Mouse (Mus musculus) layer of hippocampus, adult 18-20 months (tissue): ENCODE measurements around the gene Sept8. TPM values are rescaled to one million over a fixed set of nuclear protein-coding genes. Genes with fewer than 3 reads are reported as not detected.
"Not testable (repeated sequence)": the region's sequence is repeated elsewhere in the genome, so short reads cannot be mapped to it uniquely, and the experiment has no call there.

ENCODE experiments used
- DNase-seq, 2 experiments: peaks; one replicate each; pipeline ENCODE4 v3.0.0; 2022; ENCODE audit warnings: low spot score in 2 of 2
- total RNA-seq, 2 experiments: library from RNA; stranded (reverse); gene quantifications; 2 replicates each; pipeline ENCODE4 v1.2.3; 2021

The Sept8 gene
- total RNA-seq, 2 experiments from 2014 or later: 262 to 269 TPM

DNA sequence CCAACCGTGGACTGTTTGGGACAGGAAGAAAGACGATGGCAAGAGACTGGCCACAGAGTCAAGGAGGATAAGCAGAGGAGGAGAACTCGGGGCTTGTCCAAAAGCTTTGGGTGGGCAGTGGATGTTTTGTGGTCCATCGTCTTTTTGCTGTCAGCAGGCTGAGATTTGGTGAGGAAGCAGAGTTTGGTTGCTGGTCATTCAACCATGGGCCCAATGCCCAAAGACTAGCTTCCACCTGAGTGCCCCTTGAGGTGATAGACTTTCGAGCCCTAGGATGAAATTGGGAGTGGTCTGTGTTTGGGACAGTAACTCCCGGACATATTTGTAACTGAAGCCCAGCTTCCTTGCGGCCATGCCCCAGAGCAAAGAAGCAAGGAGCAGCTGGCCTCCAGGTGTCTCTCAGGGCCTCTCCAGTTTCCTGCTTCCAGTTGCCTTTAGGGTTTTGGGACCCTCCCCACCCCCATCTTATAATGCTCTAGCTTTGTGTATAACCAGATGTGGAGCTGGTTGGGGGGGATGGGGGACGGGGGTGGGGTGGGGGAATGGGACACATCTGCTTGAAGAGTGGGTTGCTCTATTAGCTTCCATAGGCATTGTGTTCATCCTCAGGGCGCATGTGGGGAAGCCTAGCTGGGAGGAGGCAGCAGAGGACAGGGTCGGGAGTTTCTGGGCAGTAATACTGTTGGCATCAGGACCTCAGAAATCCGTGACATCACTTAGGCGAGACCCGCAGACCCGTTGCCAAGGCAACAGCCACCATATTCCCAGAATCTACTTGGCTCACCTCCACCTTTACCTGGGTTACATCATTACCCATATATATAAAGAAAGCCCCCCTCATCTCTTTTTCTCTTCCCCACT lies 4.7 kb downstream of the Sept8 start:
- no peak for DNase-seq

DNA sequence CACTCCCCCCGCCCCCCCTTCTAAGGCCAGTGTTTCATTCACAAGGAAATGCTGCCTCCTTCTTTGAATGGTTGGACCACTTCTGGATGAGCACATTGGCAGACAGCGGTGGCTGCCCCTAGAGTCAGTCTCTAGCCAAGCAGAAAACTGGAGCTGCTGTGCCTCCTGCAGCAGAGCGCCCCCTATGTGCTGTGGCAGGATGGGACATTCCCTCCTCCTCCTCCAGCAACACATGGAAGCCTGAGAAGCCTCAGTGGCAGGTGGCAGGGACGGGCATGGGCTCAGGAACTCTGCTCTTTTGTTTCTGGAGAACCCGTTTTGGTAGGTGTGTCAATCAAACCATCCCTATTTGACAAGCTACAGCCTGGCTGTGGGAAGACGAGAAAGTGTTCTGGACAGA lies 5.8 kb downstream of the Sept8 start:
- DNase-seq: no peak

DNA sequence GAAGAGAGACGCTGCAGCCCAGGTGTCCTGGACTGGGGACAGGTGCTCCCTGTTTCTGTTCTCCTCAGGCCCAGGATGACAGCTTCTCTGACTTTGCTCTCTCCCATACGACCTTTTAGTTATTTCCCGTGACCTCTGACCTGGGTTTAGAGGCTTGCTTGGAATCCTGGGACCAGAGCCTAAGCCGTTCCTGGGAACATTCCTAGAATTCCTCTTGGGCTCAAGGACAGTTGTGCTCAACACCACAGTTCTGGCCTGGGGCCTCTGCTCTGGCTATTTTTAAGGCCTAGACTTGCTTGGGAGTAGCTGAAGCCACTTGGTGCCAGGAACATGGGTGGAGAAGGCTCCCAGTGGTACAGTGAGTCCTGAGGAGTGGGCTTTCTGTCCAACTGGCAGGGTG lies 6.4 kb downstream of the Sept8 start:
- DNase-seq: no peak

DNA sequence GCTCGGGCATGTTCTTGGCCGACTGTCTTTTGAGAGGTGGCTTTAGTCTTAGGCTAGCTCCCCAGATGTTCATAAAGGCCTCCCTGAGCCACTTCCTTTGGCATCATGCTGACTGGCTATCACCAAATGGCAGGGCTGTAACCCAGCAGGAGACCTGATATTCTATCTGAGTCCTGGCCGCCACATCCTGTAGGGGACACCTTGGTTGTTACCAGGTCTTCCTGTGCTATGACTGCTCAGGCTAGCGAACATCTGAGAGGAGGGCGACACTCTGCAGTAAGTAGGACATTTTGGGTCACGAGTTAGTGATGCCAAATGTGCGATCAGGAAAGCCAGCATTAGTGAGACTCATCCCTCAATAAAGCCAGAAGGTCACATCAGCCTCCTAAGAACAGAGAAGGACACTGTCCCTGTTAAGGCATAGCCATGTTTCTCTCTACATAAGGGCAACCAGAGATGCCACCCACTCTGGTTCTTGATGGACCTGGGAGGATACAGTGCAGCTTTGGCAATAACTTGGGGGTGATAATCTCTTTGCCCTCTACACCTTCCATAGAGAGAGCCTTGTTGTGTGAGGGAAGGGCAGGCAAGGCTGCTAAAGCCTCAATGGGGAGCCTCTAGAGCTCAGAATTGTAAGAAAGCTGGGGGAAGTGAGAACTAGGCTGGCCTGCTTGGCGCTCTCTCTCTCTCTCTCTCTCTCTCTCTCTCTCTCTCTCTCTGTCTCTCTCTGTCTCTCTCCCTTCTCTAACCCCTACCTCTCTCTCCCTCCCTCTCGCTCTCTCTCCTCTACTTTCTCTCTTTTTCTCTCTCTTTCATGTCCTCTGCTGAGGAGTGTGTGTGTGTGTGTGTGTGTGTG lies 9.6 kb downstream of the Sept8 start:
- DNase-seq: no peak

DNA sequence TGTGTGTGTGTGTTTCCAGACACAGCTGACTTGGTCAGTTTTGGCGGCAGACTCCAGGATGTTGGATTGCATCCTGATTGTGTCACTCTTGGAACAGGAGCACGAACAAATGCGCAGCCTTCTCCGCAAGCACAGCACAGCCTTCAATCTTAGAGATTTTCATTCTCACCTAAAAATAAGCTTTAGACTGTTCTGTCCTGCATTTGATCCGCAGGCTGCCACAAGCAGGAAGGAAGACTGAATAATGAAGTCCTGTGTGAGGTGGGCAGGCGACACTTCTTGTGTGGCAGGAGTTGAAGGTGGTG lies 10.1 kb downstream of the Sept8 start:
- peak in 1 of 2 experiments; percentile 65 for DNase-seq

DNA sequence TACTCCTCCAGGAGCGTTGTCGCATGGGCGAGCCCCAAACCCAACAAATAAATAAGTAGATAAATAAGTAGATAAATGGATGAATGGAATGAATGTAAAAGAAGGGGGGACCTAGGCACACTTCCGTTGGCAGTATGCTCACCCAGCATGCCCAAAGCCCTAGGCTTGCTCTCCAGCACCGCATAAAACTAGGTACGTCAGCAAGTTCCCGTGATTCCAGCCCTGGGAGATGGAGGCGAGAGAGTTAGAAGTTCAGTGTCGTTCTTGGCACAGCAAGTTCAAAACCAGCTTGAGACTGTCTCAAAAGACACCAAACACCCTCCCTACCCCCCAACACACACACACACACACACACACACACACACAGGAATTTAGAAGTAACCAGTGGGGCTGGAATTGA lies 10.9 kb downstream of the Sept8 start:
- peak in 1 of 2 experiments; percentile 1 for DNase-seq

DNA sequence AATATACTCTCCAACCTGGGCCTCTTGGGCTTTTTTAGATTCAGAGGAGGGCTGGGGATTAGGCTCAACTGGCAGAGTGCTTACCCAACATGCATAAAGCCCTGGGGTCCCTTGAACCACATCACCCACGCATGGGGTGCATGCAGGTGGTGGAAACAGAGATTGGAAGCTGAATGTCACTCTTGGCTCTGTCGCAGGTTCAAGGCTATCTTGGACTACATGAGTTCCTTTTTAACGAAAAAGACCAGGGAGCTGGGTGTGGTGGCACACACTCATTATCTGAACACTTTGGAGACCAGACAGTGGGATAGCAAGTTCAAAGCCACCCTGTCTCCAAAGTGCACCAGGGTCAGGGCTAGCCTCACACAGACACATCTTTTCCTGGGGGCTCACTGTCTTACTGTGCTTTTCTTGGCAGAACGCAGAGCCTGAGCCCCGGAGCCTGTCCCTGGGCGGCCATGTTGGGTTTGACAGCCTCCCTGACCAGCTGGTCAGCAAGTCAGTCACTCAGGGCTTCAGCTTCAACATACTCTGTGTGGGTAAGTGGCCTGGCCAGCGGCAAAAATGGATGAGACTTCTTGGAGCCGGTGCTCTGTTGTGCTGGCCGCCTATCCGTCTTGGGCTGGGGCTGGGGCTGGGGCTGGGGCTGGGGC lies 12.6 kb downstream of the Sept8 start:
- no peak for DNase-seq

DNA sequence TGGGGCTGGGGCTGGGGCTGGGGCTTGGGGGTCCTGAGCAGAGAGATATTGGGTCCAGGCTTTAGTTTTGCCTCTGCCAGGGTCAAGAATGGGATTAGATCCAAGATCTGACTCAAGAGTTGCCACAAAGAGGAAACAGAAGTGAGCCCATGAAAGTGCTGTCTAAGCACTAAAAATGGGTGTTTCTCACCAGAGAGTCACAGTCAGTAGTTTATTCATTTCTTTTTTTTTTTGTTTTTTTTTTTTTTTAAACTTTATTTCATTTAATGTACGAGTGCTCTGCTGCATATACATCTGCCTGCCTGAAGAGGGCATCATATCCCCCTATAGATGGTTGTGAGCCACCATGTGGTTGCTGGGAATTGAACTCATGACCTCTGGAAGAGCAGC lies 13.2 kb downstream of the Sept8 start:
- no peak for DNase-seq

DNA sequence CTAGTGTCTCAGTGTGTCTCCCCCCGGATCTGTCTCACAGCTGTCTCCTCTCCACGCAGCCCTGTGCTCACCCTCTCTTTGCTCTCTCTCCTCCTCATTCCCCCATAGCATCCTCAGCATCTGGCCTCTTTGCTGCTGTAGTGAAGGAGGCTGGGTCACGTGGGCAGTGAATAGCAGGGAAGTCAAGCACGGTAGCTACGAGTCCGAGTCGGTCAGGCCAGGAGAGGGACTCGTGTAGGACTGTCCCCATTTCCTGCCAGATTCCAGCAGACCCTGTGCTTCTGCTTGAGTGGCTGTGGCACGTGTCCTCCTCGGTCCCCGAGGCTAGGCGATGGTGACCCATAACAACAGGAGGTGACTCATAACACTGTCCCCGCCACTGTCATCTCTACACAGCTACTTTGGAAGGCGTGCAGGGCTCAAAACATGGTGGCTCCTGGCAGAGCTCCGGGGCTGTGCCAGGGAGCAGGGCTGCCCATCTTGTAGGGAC lies 20.0 kb downstream of the Sept8 start:
- no peak for DNase-seq

DNA sequence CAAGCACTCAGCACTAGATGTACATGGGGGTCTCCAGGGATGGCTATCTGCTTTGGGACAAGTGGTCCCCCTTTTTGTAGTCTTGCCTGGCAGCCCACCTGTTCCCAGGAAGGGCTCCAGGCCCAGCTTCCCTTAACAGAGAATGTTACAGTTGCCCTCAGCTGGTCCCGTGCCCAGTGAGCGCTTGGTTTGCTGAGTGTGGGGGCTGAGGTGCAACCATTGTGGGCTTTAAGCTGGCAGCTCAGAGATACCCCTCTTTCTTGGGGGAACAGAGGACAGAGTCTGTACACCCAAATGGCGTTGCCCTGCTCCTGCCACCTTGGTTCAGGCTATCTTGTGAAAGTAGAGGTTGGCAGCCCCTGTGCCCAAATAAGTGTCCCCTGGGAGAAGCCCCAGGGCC lies 21.3 kb downstream of the Sept8 start:
- no peak for DNase-seq

DNA sequence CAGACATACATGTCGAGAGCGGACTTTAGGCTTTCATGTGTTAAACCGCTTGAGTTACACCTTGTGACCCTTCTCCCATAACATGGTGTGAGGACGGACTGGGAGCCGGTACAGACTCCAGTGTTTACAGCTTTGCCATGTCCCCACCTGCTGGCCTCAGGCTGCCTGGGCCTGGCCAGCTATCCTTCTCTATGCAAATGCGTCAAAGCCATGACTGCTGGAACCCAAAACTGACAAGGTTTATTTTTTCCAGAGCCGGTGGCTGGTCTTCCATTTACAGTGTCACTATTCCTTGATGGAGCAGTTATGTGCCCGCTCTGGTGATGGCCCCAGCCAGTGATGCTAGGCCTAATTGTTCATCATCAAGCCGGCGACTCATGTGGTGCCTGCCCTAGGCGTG lies 22.2 kb downstream of the Sept8 start:
- DNase-seq: no peak

DNA sequence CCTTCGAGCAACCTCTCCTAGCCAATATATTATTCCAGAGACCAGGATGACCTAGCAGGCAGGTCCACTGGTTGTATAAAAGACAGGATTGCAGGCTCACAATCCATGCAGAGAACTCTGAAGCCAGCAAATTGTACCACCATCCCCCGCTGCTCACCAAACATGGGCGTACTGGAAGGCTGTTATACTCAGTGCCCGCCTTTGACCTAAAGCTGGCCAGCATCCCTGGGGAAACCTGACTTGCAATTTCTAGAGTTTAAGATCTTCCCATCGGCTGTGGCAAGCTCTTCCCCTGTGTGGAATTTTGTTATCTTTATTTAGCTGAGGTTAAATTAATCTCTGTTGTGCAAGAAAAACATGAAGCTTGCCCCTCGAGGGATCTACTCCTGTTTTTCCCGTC lies 24.0 kb downstream of the Sept8 start:
- DNase-seq: no peak

DNA sequence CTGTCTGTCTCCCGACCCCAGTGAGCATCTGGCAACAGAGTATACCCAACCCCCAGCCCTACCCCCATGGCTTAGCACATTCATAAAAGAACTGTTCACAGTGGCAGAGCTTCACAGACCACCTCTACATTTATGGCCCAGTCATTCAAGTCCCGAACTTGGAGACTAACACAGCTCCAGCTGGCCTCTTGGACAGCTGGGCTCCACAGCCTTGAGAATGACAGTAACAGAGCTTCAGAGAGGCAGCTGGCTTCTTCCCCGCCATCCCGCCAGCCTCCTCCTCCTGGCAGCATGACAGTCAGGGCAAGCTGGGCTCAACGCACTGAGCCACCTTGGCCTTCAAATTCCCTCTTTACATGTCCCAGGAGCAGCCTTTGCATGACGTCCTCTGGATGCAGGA lies 27.2 kb downstream of the Sept8 start:
- DNase-seq: peak in 1 of 2 experiments; percentile 23

DNA sequence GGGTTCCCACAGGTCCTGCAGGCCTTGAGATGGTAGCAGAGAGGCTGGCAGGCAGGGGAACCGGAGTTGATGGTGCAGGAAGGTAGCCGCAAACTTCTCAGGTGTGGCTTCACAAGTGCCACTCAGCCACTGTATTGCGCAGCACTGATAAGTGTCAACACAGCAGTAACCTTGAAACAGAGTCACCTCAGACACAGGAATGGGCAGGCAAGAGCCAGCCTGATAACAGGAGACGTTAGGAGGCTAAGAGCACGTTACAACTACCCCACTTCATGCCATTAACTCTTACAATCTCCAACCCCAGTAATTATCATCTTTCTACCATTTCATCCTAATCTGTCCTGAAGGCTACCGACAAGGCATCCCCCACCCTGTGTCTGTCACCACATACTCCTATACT lies 28.5 kb downstream of the Sept8 start:
- DNase-seq: no peak

DNA sequence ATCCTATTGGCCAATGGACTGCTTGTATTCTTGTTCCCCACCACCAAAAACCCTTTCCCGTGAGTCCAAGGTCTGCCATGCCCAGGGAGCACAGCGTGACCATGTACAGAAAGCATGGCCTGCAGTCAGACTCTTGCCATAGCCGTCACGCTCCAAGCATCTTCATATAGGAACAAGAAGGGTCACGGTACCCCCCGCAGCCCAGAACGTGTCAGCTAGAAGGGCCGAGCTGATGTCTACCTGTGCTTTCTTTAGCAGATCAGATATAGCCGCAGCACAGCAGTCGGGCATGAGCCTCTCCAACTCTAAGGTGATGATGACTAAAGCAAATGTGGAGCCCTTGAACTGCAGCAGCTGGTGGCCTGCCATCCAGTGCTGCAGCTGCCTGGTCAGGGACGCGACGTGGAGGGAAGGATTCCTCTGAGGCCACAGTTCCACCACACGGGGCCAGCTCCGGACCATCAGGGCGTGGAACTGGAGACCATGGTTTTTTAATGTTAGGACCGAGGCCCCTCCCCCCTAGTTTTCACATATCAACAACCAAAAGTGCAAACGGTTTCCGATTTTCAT lies 29.1 kb downstream of the Sept8 start:
- DNase-seq: peak in 1 of 2 experiments; percentile 2

DNA sequence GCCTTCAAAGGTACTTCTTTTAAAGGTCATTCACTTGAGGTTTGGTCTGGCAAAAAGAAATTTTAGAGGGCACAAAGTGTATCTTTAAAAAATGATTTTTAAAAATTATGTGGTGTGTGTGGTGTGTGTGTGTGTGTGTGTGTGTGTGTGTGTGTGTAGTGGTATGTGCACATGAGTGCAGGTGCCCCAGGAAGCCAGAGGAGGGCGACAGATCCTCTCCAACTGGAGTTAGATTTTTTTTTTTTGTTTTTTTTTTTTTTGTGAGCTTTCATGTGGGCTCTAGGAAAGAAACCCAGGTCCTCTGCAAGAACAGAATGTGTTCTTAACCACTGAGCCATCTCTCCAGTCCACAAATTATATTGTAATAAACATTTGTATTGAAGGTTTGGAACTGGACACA lies 31.7 kb downstream of the Sept8 start:
- DNase-seq: no peak

DNA sequence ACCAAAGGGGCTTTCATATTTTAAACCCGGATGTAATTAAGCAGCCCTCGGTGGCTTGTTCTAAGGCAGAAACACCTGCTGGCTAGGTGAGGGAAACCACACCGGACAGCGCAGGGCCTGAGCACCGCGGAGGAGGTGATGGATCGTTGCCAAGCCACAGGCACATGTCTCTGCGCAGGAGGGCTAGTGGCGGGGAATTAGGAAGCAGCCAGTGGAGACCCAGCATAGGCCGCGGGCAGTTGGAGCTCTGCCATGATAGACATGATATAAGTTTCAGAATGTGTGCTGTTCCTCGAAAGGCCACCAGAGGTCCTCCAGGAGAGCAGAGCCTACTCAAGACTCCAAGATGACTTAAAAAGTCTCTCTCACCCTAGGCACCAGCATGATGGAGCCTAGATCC lies 32.7 kb downstream of the Sept8 start:
- DNase-seq: no peak

DNA sequence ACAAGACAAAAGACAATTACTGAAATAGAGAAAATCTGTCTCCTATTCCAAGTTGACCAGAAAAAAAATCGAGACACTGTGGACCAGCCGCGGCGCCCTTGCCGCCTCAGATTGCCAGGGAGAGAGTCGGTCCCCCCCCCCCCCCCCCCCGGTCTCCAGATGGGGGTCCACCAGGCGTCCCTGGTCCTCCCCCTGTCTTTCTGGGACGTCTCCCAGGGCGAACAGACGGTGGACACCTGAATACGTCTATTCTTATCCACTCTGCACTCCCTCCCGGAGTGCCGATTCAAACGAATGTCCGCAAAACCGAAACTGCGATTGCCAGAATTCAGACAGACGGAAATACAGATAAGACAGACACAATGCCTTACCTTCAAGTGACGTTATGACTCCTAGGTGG lies 37.5 kb downstream of the Sept8 start:
- not testable (repeated sequence) for DNase-seq

DNA sequence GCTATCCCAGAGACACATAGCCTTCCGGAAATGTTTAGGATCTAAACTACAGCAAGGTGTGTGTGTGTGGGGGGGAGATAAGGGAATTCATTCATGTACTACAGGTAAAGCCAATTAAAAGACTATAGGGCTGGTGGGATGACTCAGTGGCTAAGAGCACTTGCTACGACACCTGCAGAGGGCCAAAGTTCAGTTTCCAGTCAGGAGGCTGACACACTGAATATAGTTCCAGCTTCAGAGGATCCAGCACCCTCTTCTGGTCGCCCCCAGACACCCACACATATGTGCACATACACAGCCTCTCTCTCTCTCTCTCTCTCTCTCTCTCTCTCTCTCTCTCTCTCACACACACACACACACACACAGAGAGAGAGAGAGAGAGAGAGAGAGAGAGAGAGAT lies 38.9 kb downstream of the Sept8 start:
- DNase-seq: not testable (repeated sequence)

DNA sequence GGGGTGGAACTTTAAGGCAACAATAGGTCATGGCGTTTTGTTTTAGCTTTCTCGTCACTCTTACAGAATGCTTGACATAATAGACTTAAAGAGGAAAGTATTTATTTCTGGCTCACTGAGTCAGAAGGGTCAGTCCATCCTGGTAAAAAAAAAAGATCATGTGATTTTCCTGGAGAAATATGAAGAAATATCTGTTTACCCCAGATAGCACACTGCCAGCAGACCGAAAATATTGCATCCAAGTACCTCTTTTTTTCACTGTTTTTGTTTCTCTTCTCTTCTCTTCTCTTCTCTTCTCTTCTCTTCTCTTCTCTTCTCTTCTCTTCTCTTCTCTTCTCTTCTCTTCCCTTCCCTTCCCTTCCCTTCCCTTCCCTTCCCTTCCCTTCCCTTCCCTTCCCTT lies 40.9 kb downstream of the Sept8 start:
- not testable (repeated sequence) for DNase-seq

DNA sequence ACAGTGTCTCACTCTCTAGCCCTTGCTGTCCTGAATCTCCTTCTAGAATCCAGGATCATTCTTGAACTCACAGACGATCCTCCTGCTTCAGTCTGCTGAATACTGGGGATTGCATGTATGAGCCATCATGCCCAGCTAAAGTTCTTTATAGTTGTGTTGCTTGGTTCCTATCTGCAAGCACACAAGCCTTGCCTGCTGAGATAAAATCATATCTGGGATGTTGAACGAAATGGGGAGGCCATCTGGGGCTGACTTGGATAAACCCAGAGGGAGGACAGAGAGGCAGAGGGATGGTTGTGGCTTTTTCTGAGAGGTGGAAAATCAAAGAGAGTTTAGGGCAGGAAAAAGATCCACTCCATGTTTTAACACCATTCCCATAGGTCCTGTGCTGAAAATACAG lies 42.9 kb downstream of the Sept8 start:
- DNase-seq: no peak

DNA sequence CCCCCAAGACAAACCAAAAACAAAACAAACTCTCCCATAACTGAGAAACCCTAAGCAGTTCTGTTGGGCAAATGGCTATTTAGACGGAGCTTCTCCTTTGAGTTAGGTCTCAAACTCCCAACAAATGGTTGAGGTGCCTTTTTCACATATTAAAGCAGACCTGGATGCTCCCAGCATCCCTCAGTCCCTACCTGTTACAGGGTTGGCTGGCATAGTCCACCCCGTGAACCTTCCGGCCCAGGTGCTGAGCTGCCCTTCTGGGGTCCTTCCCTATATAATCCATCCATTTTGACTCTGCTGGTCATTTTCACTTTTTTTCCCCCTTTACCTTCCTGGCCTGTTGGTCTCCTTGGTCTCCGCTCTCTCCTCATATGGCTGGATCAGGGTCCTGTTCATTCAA lies 47.6 kb downstream of the Sept8 start:
- no peak for DNase-seq
